Mouse (Mus musculus): ENCODE data around the gene Hmcn1. TPM values are rescaled to one million over a fixed set of nuclear protein-coding genes. Genes with fewer than 3 reads are reported as not detected.
A peak's percentile ranks its signal among the peaks of the same experiment; 100 is the strongest.

Gene Hmcn1
- total and polyA plus RNA-seq, 2 experiments from 2014 or later: 0.80 to 6.3 TPM

DNA sequence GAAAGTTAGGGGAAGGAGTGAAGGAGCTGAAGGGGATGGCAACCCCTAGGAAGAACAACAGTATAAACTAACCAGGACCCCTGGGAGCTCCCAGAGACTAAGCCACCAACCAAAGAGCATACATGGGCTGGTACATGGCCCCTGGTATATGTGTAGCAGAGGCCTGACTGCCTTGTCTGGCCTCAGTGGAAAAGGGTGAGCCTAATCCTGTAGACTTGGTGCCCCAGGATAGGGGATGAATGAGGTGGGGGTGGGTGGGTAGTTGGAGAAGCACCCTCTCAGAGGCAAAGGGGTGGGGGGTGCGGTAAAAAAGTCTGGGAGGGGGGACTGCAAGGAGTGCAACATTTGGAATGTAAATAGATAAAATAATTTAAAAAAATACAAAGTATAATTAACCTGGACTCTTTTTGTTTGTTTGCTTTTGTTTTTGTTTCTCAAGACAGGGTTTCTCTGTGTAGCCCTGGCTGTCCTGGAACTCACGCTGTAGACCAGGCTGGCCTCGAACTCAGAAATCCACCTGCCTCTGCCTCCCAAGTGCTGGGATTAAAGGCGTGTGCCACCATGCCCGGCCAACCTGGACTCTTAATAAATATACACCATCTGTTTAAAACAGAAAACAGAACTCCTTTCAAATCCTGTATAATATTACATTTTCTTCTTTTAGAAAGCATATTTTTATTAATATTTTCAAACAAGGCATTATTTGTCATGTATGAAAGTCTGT, 423.3 kb downstream of the Hmcn1 start:
- DNase-seq (ENCODE audit: low spot score): no peak
- no peak overlapping the region for H3K4me2 ChIP-seq (ENCODE audit: low read depth, low read length)
- no peaks in the 10 kb centered on the region for H3K27me3 ChIP-seq (ENCODE audit: insufficient read depth, low read length)
- no peaks in the 10 kb centered on the region for H3K36me3 ChIP-seq (ENCODE audit: insufficient read depth, low read length)
- TF ChIP-seq CTCF (IDR thresholded peaks at IDR 0.05; ENCODE audit: low read depth): no peak
- H3K4me1 ChIP-seq (ENCODE audit: insufficient read depth, low read length): no peaks in the 10 kb centered on the region
- ATAC-seq: no peak
- H3K9me3 ChIP-seq (ENCODE audit: low read length): no peaks in the 10 kb centered on the region
- WGBS: 51% methylated on average over 5 of the region's 5 CpGs
- H3K4me3 ChIP-seq (ENCODE audit: low read length): no peak overlapping the region
- H3K9ac ChIP-seq (replicated peaks; ENCODE audit: low read length): no peak overlapping the region
- no peak overlapping the region for H3K27ac ChIP-seq

DNA sequence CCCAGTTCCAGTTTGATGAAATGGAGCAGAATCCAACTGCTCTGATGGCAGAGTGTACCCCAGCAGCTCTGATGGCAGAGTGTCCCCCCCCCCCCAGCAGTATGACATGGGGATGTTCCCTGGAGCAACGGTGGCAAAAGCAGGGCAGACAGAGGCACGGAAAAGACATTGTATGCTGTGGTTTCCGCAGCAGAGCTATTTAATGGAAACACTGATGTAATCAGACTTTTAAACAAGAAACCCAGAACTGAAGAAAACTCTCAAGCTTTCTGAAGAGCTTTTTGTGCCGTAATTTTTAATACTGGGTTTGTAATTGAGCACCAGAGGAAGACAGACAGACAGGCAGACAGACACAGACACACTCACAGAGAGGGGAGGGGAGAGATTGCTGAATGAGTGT, 426.9 kb downstream of the Hmcn1 start:
- no peak for DNase-seq (ENCODE audit: low spot score)
- WGBS: 71% methylated on average over 4 of the region's 4 CpGs
- H3K27ac ChIP-seq: no peak overlapping the region
- H3K9ac ChIP-seq (replicated peaks; ENCODE audit: low read length): no peak overlapping the region
- H3K9me3 ChIP-seq (ENCODE audit: low read length): no peaks in the 10 kb centered on the region
- H3K27me3 ChIP-seq (ENCODE audit: insufficient read depth, low read length): no peaks in the 10 kb centered on the region
- no peaks in the 10 kb centered on the region for H3K36me3 ChIP-seq (ENCODE audit: insufficient read depth, low read length)
- ATAC-seq: no peak
- H3K4me1 ChIP-seq (ENCODE audit: insufficient read depth, low read length): no peaks in the 10 kb centered on the region
- H3K4me2 ChIP-seq (ENCODE audit: low read depth, low read length): no peak overlapping the region
- no peak for TF ChIP-seq CTCF (IDR thresholded peaks at IDR 0.05; ENCODE audit: low read depth)
- H3K4me3 ChIP-seq (ENCODE audit: low read length): no peak overlapping the region

- WGBS: 74% methylated on average over 3 of the region's 3 CpGs
- no peak for ATAC-seq
- 0 out of 2 replicates have a peak, but pooled peaks have one; percentile 4 for TF ChIP-seq CTCF (IDR thresholded peaks at IDR 0.05; ENCODE audit: low read depth)
Observed at GRCm38 (mm10) chr1:150556621-150557020, 436.6 kb downstream of the Hmcn1 start.

GRCm38 (mm10) chr1:150551390-150551789, 441.8 kb downstream of the Hmcn1 start:
- H3K9ac ChIP-seq (replicated peaks; ENCODE audit: low read length): no peak overlapping the region
- 65% methylated on average over 1 of the region's 1 CpGs for WGBS
- H3K4me2 ChIP-seq (ENCODE audit: low read depth, low read length): no peak overlapping the region
- ATAC-seq (no peak), DNase-seq (ENCODE audit: low spot score) (no peak)
- no peaks in the 10 kb centered on the region for H3K4me1 ChIP-seq (ENCODE audit: insufficient read depth, low read length)
- no peaks in the 10 kb centered on the region for H3K27me3 ChIP-seq (ENCODE audit: insufficient read depth, low read length)
- H3K9me3 ChIP-seq (ENCODE audit: low read length): no peaks in the 10 kb centered on the region
- H3K27ac ChIP-seq: no peak overlapping the region
- TF ChIP-seq CTCF (IDR thresholded peaks at IDR 0.05; ENCODE audit: low read depth): no peak
- H3K4me3 ChIP-seq (ENCODE audit: low read length): no peak overlapping the region
- no peaks in the 10 kb centered on the region for H3K36me3 ChIP-seq (ENCODE audit: insufficient read depth, low read length)

More at GRCm38 (mm10) chr1:150556621-150557020, 436.6 kb downstream of the Hmcn1 start:
- Histone ChIP-seq H3K27ac (no peak overlapping the region), H3K27me3 (ENCODE audit: insufficient read depth, low read length) (no peaks in the 10 kb centered on the region), H3K9me3 (ENCODE audit: low read length) (no peaks in the 10 kb centered on the region), H3K4me1 (ENCODE audit: insufficient read depth, low read length) (no peaks in the 10 kb centered on the region), H3K4me3 (ENCODE audit: low read length) (no peak overlapping the region), H3K4me2 (ENCODE audit: low read depth, low read length) (no peak overlapping the region), H3K36me3 (ENCODE audit: insufficient read depth, low read length) (no peaks in the 10 kb centered on the region), H3K9ac (replicated peaks; ENCODE audit: low read length) (no peak overlapping the region)
- DNase-seq (ENCODE audit: low spot score): no peak

- H3K4me3 ChIP-seq (ENCODE audit: low read length): no peak overlapping the region
- ATAC-seq: no peak
- H3K36me3 ChIP-seq (ENCODE audit: insufficient read depth, low read length): no peaks in the 10 kb centered on the region
- H3K4me1 ChIP-seq (ENCODE audit: insufficient read depth, low read length): no peaks in the 10 kb centered on the region
- TF ChIP-seq CTCF (IDR thresholded peaks at IDR 0.05; ENCODE audit: low read depth): no peak
- H3K4me2 ChIP-seq (ENCODE audit: low read depth, low read length): no peak overlapping the region
- H3K9ac ChIP-seq (replicated peaks; ENCODE audit: low read length): no peak overlapping the region
- DNase-seq (ENCODE audit: low spot score): no peak
- WGBS: 81% methylated on average over 3 of the region's 3 CpGs
- no peaks in the 10 kb centered on the region for H3K9me3 ChIP-seq (ENCODE audit: low read length)
- no peaks in the 10 kb centered on the region for H3K27me3 ChIP-seq (ENCODE audit: insufficient read depth, low read length)
- no peak overlapping the region for H3K27ac ChIP-seq
Observed at GRCm38 (mm10) chr1:150546463-150546862, 446.8 kb downstream of the Hmcn1 start.

DNA sequence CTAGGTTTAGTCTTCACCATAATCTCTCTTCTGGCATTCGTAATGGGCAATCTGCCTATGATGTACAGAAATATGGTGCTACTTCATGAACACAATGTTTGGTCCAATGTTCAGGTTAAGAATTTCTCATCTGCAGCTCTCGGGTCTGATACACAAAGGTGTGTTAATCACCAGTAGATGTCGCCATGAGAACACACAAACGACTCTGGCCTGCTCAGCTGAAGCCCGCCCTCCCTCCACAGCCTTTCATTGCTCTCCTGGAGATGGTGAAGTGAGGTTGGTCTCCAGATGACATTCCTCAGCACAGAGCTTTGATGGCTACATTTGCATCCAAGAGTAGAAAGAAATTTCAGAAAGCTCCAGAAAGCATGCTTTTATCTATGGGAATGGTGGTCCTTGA, 453.0 kb downstream of the Hmcn1 start:
- H3K9ac ChIP-seq (replicated peaks; ENCODE audit: low read length): no peak overlapping the region
- TF ChIP-seq CTCF (IDR thresholded peaks at IDR 0.05; ENCODE audit: low read depth): peak; percentile 91
- ATAC-seq (peak; percentile 90), DNase-seq (ENCODE audit: low spot score) (peak; percentile 93)
- H3K27me3 ChIP-seq (ENCODE audit: insufficient read depth, low read length): no peaks in the 10 kb centered on the region
- H3K4me3 ChIP-seq (ENCODE audit: low read length): no peak overlapping the region
- 7% methylated on average over 5 of the region's 5 CpGs for WGBS
- H3K4me1 ChIP-seq (ENCODE audit: insufficient read depth, low read length): no peaks in the 10 kb centered on the region
- H3K36me3 ChIP-seq (ENCODE audit: insufficient read depth, low read length): no peaks in the 10 kb centered on the region
- H3K4me2 ChIP-seq (ENCODE audit: low read depth, low read length): no peak overlapping the region
- no peak overlapping the region for H3K27ac ChIP-seq
- H3K9me3 ChIP-seq (ENCODE audit: low read length): no peaks in the 10 kb centered on the region

GRCm38 (mm10) chr1:150537410-150538128, 455.7 kb downstream of the Hmcn1 start:
- Histone ChIP-seq H3K4me1 (ENCODE audit: insufficient read depth, low read length) (no peaks in the 10 kb centered on the region), H3K4me3 (ENCODE audit: low read length) (no peak overlapping the region), H3K27me3 (ENCODE audit: insufficient read depth, low read length) (no peaks in the 10 kb centered on the region), H3K4me2 (ENCODE audit: low read depth, low read length) (no peak overlapping the region), H3K9ac (replicated peaks; ENCODE audit: low read length) (no peak overlapping the region), H3K27ac (no peak overlapping the region), H3K9me3 (ENCODE audit: low read length) (no peaks in the 10 kb centered on the region), H3K36me3 (ENCODE audit: insufficient read depth, low read length) (no peaks in the 10 kb centered on the region)
- ATAC-seq: no peak
- TF ChIP-seq CTCF (IDR thresholded peaks at IDR 0.05; ENCODE audit: low read depth): no peak
- WGBS: 85% methylated on average over 6 of the region's 6 CpGs
- DNase-seq (ENCODE audit: low spot score): no peak

Measured in hindbrain, postnatal 0 days (tissue).